Mouse (Mus musculus): ENCODE measurements around the gene Dnajc16.

DNA sequence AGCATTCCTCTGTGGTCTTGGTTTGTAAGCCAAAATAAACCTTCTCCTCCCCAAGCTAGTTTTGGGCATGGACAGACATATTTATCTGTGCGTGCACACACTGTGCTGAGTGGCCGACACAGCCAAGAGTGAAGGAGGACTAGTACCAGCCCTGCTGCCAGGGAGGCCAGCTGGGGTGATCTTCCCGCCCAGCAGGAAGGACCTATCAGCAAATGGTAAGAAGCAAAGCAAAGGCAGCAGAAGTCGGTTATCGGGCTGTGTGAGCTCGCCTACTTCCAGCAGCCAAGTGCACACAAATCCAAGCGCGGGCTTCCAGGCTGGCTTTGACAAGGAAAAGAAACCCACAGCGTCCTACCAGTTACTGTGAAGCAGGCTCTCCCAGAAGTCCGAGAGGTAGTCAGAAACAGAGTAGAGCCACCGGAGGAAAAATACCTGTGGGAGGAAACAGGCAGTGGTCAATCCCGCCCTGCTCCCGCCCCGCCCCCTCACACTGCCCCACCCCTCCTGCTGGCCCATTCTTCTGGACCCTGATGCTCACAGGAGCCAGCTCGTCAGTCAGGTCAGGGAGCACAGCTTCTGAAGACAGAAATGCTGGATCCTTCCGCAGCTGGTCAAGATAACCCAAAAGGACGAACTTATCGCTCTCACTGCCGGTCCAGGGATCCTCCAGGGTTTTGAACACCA lies 23.2 kb downstream of the Dnajc16 start:
- no peak for TF ChIP-seq USF2 (IDR thresholded peaks at IDR 0.05; ENCODE audit: borderline replicate concordance in 1 of 2, insufficient read depth in 1 of 2, low read depth in 1 of 2, low read length in 2 of 2)
- TF ChIP-seq POLR2A (IDR thresholded peaks at IDR 0.05; ENCODE audit: control insufficient read depth in 1 of 2, insufficient read depth in 1 of 2, low read depth in 1 of 2, low read length in 2 of 2, poor library complexity in 1 of 2): peak in 1 of 2 experiments; percentile 63; a peak in 2 of 4 replicates
- no peak for TF ChIP-seq ZC3H11A (IDR thresholded peaks at IDR 0.05; ENCODE audit: low read depth, low read length)

Measured in MEL (cell line).